Mouse (Mus musculus) embryonic facial prominence, embryonic 11.5 days (tissue): ENCODE data around the gene Col11a2. TPM values are rescaled to one million over a fixed set of nuclear protein-coding genes. Genes with fewer than 3 reads are reported as not detected.
A peak's percentile ranks its signal among the peaks of the same experiment; 100 is the strongest.

Source experiments
- ATAC-seq: fragments of 200-750 bp; cut with Nextera tagmentation; replicated peaks from 2 replicates; pipeline ENCODE4 v1.8.0; 2017; ENCODE audit warnings: low read depth; ENCODE audit not compliant: insufficient number of reproducible peaks, low FRiP score, low TSS enrichment
- DNase-seq: peaks from one replicate; pipeline ENCODE4 v3.0.0-alpha.2; 2015; ENCODE audit warnings: low spot score
- H3K27ac ChIP-seq: fragments of 300-500 bp; sonication (generic); replicated peaks from 2 replicates; pipeline ENCODE4 v1.5.1; 2014; ENCODE audit warnings: mild to moderate bottlenecking, low read depth, low read length, control low read depth
- H3K27me3 ChIP-seq: fragments of 300-500 bp; sonication (generic); 2 replicates; pipeline ENCODE4 v1.6.1; 2014; ENCODE audit warnings: mild to moderate bottlenecking, low read length, moderate library complexity, mixed read lengths; ENCODE audit not compliant: control insufficient read depth, insufficient read depth
- H3K36me3 ChIP-seq: fragments of 300-500 bp; sonication (generic); replicated peaks from 2 replicates; pipeline ENCODE4 v1.6.1; 2014; ENCODE audit warnings: low read depth, mild to moderate bottlenecking, low read length, moderate library complexity, mixed read lengths; ENCODE audit not compliant: control insufficient read depth, insufficient read depth
- H3K4me1 ChIP-seq: fragments of 300-500 bp; sonication (generic); 2 replicates; pipeline ENCODE4 v1.6.1; 2014; ENCODE audit warnings: low read length, mixed read lengths; ENCODE audit not compliant: control insufficient read depth, insufficient read depth
- H3K4me2 ChIP-seq: fragments of 300-500 bp; sonication (generic); 2 replicates; pipeline ENCODE4 v1.6.1; 2014; ENCODE audit warnings: low read depth, mild to moderate bottlenecking, control low read depth, low read length, moderate library complexity
- H3K4me3 ChIP-seq: fragments of 300-500 bp; sonication (generic); 2 replicates; pipeline ENCODE4 v1.5.1; 2014; ENCODE audit warnings: low read depth, low read length, control low read depth
- H3K9ac ChIP-seq: fragments of 300-500 bp; sonication (generic); replicated peaks from 2 replicates; pipeline ENCODE4 v1.6.1; 2014; ENCODE audit warnings: mild to moderate bottlenecking, control low read depth, low read length
- H3K9me3 ChIP-seq: fragments of 300-500 bp; sonication (generic); replicated peaks from 2 replicates; pipeline ENCODE4 v1.6.1; 2016; ENCODE audit warnings: mild to moderate bottlenecking, low read length, inconsistent platforms, mixed read lengths; ENCODE audit not compliant: control insufficient read depth
- WGBS: fragments of 180-500 bp; shearing (Covaris S2); extraction: QIAGEN DNeasy Blood & Tissue Kit; methylation state at CpG from one replicate; pipeline ENCODE4 v1.1.7; 2014; 5-methylcytosine and 5-hydroxymethylcytosine counted together
- polyA plus RNA-seq: library from polyadenylated mRNA; unstranded; fragments of >200 nt; fragmentation: Nextera tagmentation; extraction: Ambion mirVana; gene quantifications from 2 replicates; pipeline ENCODE4 v1.2.1, GENCODE M21; 2014

Col11a2 gene
- polyA plus RNA-seq, 1 experiment from 2014 or later: 0.70 TPM

GRCm38 (mm10) chr17:34032806-34033205 lies 6.4 kb upstream of the Col11a2 start:
- Histone ChIP-seq H3K4me3 (peak overlapping the region; percentile 93), H3K9ac (peak overlapping the region; percentile 93), H3K36me3 (peaks cover 13% of the 10 kb centered on the region), H3K4me1 (peaks cover 12% of the 10 kb centered on the region; the same call in 1 of the 2 replicates), H3K9me3 (no peaks in the 10 kb centered on the region), H3K27me3 (no peaks in the 10 kb centered on the region), H3K4me2 (peak overlapping the region; percentile 87), H3K27ac (no peak overlapping the region)
- no peak for DNase-seq
- 53% methylated on average over 9 of the region's 9 CpGs for WGBS
- no peak for ATAC-seq

GRCm38 (mm10) chr17:34033441-34033840 lies 5.8 kb upstream of the Col11a2 start:
- H3K4me1 ChIP-seq: peaks cover 10% of the 10 kb centered on the region; the same call in 1 of the 2 replicates
- no peak overlapping the region for H3K9ac ChIP-seq
- no peaks in the 10 kb centered on the region for H3K27me3 ChIP-seq
- no peak overlapping the region for H3K4me2 ChIP-seq
- H3K27ac ChIP-seq: no peak overlapping the region
- no peaks in the 10 kb centered on the region for H3K9me3 ChIP-seq
- no peak for ATAC-seq
- WGBS: 92% methylated on average over 9 of the region's 9 CpGs
- H3K36me3 ChIP-seq: peaks cover 13% of the 10 kb centered on the region
- no peak overlapping the region for H3K4me3 ChIP-seq
- no peak for DNase-seq

- Histone ChIP-seq H3K9me3 (no peaks in the 10 kb centered on the region), H3K27me3 (no peaks in the 10 kb centered on the region), H3K4me1 (peaks cover 5% of the 10 kb centered on the region; the same call in 1 of the 2 replicates), H3K4me3 (no peak overlapping the region), H3K4me2 (no peak overlapping the region), H3K27ac (no peak overlapping the region), H3K9ac (no peak overlapping the region), H3K36me3 (peaks cover 7% of the 10 kb centered on the region)
- DNase-seq (peak; percentile 72), ATAC-seq (no peak)
- 75% methylated on average over 10 of the region's 10 CpGs for WGBS
These were observed 5.2 kb upstream of the Col11a2 start for GRCm38 (mm10) chr17:34034064-34034463.

GRCm38 (mm10) chr17:34035517-34035916 lies 3.7 kb upstream of the Col11a2 start:
- H3K27ac ChIP-seq: no peak overlapping the region
- peaks cover 2% of the 10 kb centered on the region; the same call in 1 of the 2 replicates for H3K27me3 ChIP-seq
- no peaks in the 10 kb centered on the region for H3K9me3 ChIP-seq
- DNase-seq: no peak
- H3K4me3 ChIP-seq: no peak overlapping the region
- peaks cover 5% of the 10 kb centered on the region; the same call in 1 of the 2 replicates for H3K4me1 ChIP-seq
- peaks cover 2% of the 10 kb centered on the region; the same call in 1 of the 2 replicates for H3K36me3 ChIP-seq
- ATAC-seq: no peak
- no peak overlapping the region for H3K9ac ChIP-seq
- 86% methylated on average over 9 of the region's 9 CpGs for WGBS
- H3K4me2 ChIP-seq: no peak overlapping the region

- Histone ChIP-seq H3K9me3 (no peaks in the 10 kb centered on the region), H3K4me3 (no peak overlapping the region), H3K36me3 (peaks cover 2% of the 10 kb centered on the region; the same call in 1 of the 2 replicates), H3K4me1 (peaks cover 5% of the 10 kb centered on the region), H3K27me3 (peaks cover 2% of the 10 kb centered on the region; the same call in 1 of the 2 replicates), H3K27ac (no peak overlapping the region), H3K4me2 (no peak overlapping the region), H3K9ac (no peak overlapping the region)
- ATAC-seq (no peak), DNase-seq (no peak)
- 83% methylated on average over 10 of the region's 10 CpGs for WGBS
These were observed 2.6 kb upstream of the Col11a2 start for GRCm38 (mm10) chr17:34036647-34037046.

GRCm38 (mm10) chr17:34037241-34037640 lies 2.0 kb upstream of the Col11a2 start:
- H3K9me3 ChIP-seq: no peaks in the 10 kb centered on the region
- H3K27ac ChIP-seq: no peak overlapping the region
- 94% methylated on average over 7 of the region's 7 CpGs for WGBS
- H3K9ac ChIP-seq: no peak overlapping the region
- peaks cover 2% of the 10 kb centered on the region; the same call in 1 of the 2 replicates for H3K36me3 ChIP-seq
- no peak for DNase-seq
- peaks cover 5% of the 10 kb centered on the region for H3K4me1 ChIP-seq
- H3K4me3 ChIP-seq: no peak overlapping the region
- no peak overlapping the region for H3K4me2 ChIP-seq
- H3K27me3 ChIP-seq: peaks cover 2% of the 10 kb centered on the region; the same call in 1 of the 2 replicates
- ATAC-seq: no peak

- 10% methylated on average over 19 of the region's 21 CpGs for WGBS
- Histone ChIP-seq H3K9ac (peak overlapping the region; percentile 26), H3K36me3 (peaks cover 2% of the 10 kb centered on the region; the same call in 1 of the 2 replicates), H3K9me3 (no peaks in the 10 kb centered on the region), H3K4me1 (peaks cover 5% of the 10 kb centered on the region), H3K4me3 (no peak overlapping the region), H3K27ac (no peak overlapping the region), H3K4me2 (peak overlapping the region; percentile 14), H3K27me3 (peaks cover 2% of the 10 kb centered on the region; the same call in 1 of the 2 replicates)
- peak; percentile 19 for DNase-seq
- ATAC-seq: no peak
These were observed 797 bp upstream of the Col11a2 start for GRCm38 (mm10) chr17:34038440-34038839.

- 22% methylated on average over 17 of the region's 17 CpGs for WGBS
- H3K27ac ChIP-seq: no peak overlapping the region
- no peak overlapping the region for H3K4me3 ChIP-seq
- H3K27me3 ChIP-seq: peaks cover 2% of the 10 kb centered on the region; the same call in 1 of the 2 replicates
- peaks cover 2% of the 10 kb centered on the region; the same call in 1 of the 2 replicates for H3K36me3 ChIP-seq
- H3K4me2 ChIP-seq: no peak overlapping the region; the same call in 1 of the 2 replicates
- ATAC-seq: no peak
- no peak overlapping the region; the same call in 1 of the 2 replicates for H3K9ac ChIP-seq
- peak; percentile 17 for DNase-seq
- H3K9me3 ChIP-seq: no peaks in the 10 kb centered on the region
- H3K4me1 ChIP-seq: peaks cover 5% of the 10 kb centered on the region
These were observed 569 bp downstream of the Col11a2 start for GRCm38 (mm10) chr17:34039562-34040450.
